Mouse (Mus musculus): ENCODE data around the gene Hoxc13. TPM values are rescaled to one million over a fixed set of nuclear protein-coding genes. Genes with fewer than 3 reads are reported as not detected.

Gene Hoxc13
- 0.04 TPM for polyA plus RNA-seq (2021)

DNA sequence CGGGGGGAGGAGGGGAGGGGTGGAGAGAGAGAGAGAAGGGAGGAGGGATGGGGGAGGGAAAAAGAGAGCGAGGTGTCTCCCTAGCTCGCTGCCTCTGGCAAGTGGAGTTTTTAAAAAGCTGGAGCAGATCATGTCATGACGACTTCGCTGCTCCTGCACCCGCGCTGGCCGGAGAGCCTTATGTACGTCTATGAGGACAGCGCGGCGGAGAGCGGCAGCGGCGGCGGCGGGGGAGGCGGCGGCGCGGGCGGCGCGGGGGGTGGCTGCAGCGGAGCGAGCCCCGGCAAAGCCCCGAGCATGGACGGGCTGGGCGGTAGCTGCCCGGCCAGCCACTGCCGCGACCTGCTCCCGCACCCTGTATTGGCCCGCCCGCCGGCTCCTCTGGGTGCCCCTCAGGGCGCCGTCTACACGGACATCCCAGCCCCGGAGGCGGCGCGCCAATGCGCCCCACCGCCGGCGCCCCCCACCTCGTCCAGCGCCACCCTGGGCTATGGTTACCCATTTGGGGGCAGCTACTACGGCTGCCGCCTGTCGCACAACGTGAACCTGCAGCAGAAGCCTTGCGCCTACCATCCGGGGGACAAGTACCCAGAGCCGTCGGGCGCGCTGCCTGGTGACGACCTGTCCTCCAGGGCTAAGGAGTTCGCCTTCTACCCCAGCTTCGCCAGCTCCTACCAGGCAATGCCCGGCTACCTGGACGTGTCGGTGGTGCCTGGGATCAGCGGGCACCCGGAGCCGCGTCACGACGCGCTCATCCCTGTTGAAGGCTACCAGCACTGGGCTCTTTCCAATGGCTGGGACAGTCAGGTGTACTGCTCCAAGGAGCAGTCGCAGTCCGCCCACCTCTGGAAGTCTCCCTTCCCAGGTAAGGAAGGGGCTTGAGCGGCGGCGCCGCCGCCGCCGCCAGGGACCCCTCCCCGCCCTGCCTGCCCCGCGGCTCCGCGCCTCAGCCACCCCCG lies at the start of gene Hoxc13:
Gene Hoxc13 (plus strand): TSS at position 51 of the 959 bp plus-strand sequence.
- no peak for TF ChIP-seq CTCF (IDR thresholded peaks at IDR 0.05)
- POLR2A ChIA-PET, result no interaction called here
- DNase-seq (ENCODE audit: low read depth, low spot score) (no peak), ATAC-seq (no peak)
- CTCF ChIA-PET, result no interaction called here
- peaks cover 22% of the 10 kb centered on the region for H3K27me3 ChIP-seq
- in situ Hi-C loops (cut with MboI; ENCODE audit: low pct_unique_long_range_greater_than_20kb), result no loop called here

DNA sequence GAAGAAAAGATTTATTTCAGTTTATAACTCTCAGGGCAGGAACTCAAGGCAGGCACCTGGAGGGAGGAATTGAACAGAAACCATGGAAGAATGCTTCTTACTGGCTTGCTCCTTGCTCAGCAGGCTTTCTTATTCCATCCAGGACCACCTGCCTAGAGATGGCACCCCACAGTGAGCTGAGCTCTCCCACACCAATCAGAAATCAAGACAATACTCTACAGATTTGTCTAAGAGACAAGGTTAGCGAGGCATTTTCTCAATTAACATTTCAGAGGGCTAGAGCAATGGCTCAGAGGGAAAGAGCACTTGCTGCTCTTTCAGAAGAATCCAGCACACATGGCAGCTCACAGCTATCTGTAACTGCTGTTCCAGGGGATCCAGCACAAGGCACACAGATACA lies 35.1 kb upstream of the Hoxc13 start:
- ChIA-PET CTCF (no interaction called here), POLR2A (no interaction called here)
- in situ Hi-C loops (cut with MboI; ENCODE audit: low pct_unique_long_range_greater_than_20kb), result no loop called here

DNA sequence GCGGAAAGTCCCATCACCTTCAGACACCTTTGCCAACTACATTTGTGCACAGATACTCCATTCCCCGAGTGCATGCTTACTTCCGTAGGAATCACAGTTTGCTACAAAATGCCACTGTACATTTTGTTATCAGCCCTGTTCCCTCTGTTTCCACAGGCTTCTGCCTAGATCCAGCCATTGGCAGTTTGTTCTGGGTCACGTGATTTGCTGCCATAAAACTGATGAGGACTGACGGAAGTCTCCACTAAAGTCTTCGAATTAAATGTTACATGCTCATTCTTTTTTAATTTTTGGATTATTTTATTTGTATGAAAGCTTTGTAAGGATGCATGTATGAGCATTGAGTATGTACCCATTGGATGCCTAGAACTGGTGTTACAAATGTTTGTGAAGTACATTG lies 25.8 kb upstream of the Hoxc13 start:
- TF ChIP-seq CTCF (IDR thresholded peaks at IDR 0.05), result no peak
- POLR2A ChIA-PET, result no interaction called here
- ATAC-seq (no peak), DNase-seq (ENCODE audit: low read depth, low spot score) (no peak)
- peaks cover 29% of the 10 kb centered on the region for H3K27me3 ChIP-seq
- in situ Hi-C loops (cut with MboI; ENCODE audit: low pct_unique_long_range_greater_than_20kb), result no loop called here
- CTCF ChIA-PET, result no interaction called here

More for the DNA sequence above, 35.1 kb upstream of the Hoxc13 start:
- DNase-seq (ENCODE audit: low read depth, low spot score) (no peak), ATAC-seq (no peak)
- no peak for TF ChIP-seq CTCF (IDR thresholded peaks at IDR 0.05)
- peaks cover 15% of the 10 kb centered on the region for H3K27me3 ChIP-seq

DNA sequence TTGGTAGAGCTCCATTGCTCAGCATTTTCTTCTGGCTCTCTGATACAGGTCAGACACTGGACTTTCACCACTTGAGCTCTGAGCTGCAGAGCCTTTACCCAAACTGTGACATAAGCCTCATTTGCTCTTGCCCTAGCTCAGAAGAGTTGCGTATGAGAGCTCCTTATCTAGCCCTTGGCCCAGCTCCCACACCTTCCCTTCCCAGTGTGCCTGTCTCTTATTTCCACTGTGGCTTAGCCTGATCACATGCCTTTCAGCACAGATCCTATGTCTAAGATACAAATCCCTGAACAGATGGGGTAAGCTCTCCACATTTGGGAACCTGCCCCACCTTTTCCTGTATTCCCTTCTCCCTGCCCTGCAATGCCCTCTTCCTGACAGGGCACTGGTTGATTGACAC lies 16.0 kb upstream of the Hoxc13 start:
- peaks cover 56% of the 10 kb centered on the region for H3K27me3 ChIP-seq
- DNase-seq (ENCODE audit: low read depth, low spot score), result no peak
- in situ Hi-C loops (cut with MboI; ENCODE audit: low pct_unique_long_range_greater_than_20kb), result no loop called here
- POLR2A ChIA-PET, result no interaction called here
- ATAC-seq, result no peak
- CTCF ChIA-PET, result no interaction called here
- no peak for TF ChIP-seq CTCF (IDR thresholded peaks at IDR 0.05)

DNA sequence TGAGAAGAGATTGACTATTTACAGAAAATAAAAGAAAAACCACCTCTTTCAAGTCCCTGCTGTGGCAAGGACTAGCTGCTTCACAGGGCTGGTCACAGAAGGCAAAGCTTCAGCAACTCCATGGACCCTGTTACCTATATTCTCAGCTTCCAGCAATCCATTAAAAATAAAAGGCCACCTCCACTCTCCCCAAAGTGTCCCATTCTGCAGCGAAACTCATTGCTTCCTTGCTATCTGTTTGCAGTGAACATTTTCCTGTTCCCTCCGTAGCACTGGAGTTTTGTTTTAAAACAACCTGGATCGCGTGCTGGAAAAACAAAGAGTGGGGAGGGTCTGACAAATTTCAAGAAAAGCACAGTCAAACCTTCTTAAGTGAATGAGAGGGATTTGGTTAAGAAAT lies 11.4 kb upstream of the Hoxc13 start:
- CTCF ChIA-PET, result no interaction called here
- TF ChIP-seq CTCF (IDR thresholded peaks at IDR 0.05), result no peak
- H3K27me3 ChIP-seq, result peaks cover 67% of the 10 kb centered on the region
- ATAC-seq, result no peak
- in situ Hi-C loops (cut with MboI; ENCODE audit: low pct_unique_long_range_greater_than_20kb), result no loop called here
- POLR2A ChIA-PET, result no interaction called here
- no peak for DNase-seq (ENCODE audit: low read depth, low spot score)

DNA sequence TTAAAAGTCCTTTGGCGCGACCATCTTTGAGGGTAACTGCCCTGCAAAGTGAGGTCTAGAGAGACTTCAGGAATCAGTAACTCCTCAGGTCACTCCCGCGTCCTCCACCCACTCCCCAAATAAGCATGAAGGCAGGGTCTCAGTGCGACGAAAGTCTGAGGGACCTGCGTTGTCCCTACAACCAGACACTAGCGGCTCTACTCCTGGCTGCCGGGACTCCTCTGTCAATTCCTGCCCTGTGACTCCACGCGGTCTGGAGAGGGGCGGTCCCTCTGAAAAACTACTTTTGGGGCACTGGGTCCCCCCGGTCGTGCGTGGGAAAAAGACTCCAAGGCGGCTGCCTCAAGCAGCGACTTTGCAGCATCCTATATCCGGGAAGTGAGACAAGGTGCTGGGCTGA lies 10.9 kb upstream of the Hoxc13 start:
- peaks cover 72% of the 10 kb centered on the region for H3K27me3 ChIP-seq
- in situ Hi-C loops (cut with MboI; ENCODE audit: low pct_unique_long_range_greater_than_20kb), result no loop called here
- DNase-seq (ENCODE audit: low read depth, low spot score) (no peak), ATAC-seq (no peak)
- no peak for TF ChIP-seq CTCF (IDR thresholded peaks at IDR 0.05)
- POLR2A ChIA-PET, result no interaction called here
- CTCF ChIA-PET, result no interaction called here

DNA sequence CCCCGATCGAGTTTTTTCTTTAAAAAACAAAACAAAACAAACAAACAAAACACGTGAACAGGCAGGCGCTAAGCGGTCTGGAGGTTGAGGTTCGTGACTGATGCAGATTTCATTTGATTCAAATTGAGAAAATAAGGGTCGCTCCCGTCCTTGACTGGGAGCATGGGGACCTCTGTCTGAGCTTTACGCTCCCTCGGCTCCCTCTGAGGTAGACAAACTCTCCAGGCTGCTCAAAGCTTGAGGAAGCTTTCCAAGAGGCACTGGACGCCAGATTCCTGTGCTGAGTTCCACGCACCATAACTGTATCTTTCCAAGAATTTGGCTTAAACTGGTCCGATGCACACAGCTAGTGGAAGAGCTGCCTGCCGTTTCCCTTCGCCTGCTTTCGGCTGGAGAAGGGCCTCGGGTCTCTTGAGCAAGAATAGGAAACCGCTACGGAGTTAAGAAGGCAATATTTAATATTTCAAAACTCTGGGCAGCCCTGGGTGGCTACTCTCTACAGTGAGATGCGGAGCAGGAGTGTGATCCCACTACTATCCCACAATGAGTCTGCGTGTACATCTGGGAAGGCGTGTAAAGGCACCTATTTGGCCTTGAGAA lies 10.3 kb upstream of the Hoxc13 start:
- TF ChIP-seq CTCF (IDR thresholded peaks at IDR 0.05), result no peak
- DNase-seq (ENCODE audit: low read depth, low spot score), result no peak
- CTCF ChIA-PET, result no interaction called here
- no peak for ATAC-seq
- POLR2A ChIA-PET, result interaction anchor here (0.6 kb wide), 1 partner anchor 50 kb away, joined by 3 read pairs; no protein-coding TSS in a partner anchor
- H3K27me3 ChIP-seq, result peaks cover 72% of the 10 kb centered on the region
- in situ Hi-C loops (cut with MboI; ENCODE audit: low pct_unique_long_range_greater_than_20kb), result no loop called here

DNA sequence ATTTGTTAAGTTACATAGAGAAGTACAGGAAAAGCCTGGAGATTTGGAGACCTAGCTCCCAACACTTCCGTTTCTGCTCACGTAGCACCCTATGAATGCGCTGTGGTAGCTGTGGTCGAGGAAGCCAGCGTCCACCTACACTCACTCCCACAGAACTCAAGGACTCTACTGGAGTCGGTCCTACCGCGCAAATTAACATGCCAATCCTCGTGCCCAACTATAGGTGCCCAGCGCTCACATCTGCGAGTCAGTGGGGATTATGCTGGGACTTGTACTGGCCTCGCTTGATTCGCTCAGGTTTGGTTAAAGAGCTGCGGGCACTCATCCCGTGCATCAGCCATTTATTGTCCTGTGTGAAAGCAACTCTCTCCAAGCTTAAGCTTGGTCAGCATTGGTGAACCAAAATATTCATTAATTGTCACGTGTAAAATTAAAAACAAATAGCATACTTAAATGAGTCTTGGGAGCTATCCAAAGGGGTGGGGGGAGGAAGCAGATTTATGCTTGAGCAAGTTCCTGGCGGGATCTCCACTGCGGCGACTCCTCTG lies 7.8 kb upstream of the Hoxc13 start:
- TF ChIP-seq CTCF (IDR thresholded peaks at IDR 0.05), result no peak
- peaks cover 63% of the 10 kb centered on the region for H3K27me3 ChIP-seq
- DNase-seq (ENCODE audit: low read depth, low spot score) (no peak), ATAC-seq (no peak)
- in situ Hi-C loops (cut with MboI; ENCODE audit: low pct_unique_long_range_greater_than_20kb), result no loop called here
- CTCF ChIA-PET, result no interaction called here
- POLR2A ChIA-PET, result no interaction called here

DNA sequence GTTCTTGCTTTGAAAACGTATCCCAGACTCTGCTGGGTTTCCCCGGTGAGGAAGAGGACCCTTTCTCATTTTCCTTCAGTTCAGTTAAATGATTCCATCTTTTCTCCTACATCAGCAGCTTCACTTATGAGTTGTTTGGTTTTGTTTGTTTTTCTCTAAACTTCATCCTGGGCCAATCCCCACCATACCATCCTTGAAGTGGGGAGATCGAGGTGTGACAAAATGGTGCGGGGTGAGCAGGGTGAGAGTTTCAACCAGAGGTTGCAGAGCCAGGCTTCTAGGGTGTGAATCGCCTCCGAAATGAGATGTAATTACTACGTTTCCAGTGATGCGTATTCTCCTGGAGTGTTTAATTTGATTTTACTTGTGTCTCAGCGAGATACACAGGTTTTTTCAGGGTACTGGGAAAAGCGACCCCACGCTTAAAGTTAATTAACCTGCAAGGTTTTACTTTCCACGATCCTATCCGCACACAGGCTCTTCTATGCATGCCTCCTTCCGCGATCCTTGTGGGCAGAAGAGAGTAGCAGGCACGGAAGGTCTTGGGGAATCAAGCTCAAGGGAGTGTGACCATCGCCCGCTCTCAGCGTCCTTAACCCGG lies 2.8 kb upstream of the Hoxc13 start:
- in situ Hi-C loops (cut with MboI; ENCODE audit: low pct_unique_long_range_greater_than_20kb), result no loop called here
- CTCF ChIA-PET, result no interaction called here
- peaks cover 45% of the 10 kb centered on the region for H3K27me3 ChIP-seq
- POLR2A ChIA-PET, result no interaction called here
- no peak for TF ChIP-seq CTCF (IDR thresholded peaks at IDR 0.05)
- ATAC-seq (no peak), DNase-seq (ENCODE audit: low read depth, low spot score) (no peak)

DNA sequence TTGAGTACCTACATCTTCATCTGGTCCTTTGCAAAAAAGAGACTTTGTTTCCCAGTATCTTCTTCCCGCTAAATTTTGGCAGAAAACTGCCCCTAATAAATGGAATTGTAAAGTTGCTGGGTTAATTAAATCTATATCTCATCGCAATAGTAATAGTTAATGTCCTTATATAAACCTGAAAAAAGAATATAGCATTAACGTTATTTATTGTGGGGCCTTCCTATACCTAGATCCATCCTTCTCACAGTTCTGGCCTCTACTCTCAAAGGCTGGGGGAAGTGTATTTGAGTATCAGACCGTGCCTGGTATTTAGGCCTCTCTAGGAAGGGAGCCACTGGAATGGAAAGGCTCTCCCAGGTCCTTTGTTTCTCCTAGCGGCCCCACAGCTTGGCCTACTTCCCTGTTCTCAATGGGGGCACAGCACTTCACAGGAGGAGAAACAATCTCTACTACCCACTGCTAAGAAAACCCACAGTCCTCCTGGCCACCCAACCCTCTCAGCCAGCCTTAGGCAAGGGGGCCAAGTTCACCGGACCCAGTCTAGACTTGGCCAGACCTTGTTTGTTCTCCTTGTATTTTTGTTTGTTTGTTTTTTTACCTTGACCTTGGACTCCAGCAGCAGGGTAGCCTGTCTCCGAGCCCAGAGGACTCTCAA lies 2.2 kb upstream of the Hoxc13 start:
- ChIA-PET POLR2A (no interaction called here), CTCF (interaction anchor here (0.7 kb wide), 1 partner anchor 16 kb away, joined by 3 read pairs; no protein-coding TSS in a partner anchor)
- TF ChIP-seq CTCF (IDR thresholded peaks at IDR 0.05), result no peak
- DNase-seq (ENCODE audit: low read depth, low spot score) (no peak), ATAC-seq (no peak)
- H3K27me3 ChIP-seq, result peaks cover 39% of the 10 kb centered on the region
- in situ Hi-C loops (cut with MboI; ENCODE audit: low pct_unique_long_range_greater_than_20kb), result no loop called here

Data from Patski (cell line).